ENCODE assay signal across 17 mouse cellular contexts in the genomic region with DNA sequence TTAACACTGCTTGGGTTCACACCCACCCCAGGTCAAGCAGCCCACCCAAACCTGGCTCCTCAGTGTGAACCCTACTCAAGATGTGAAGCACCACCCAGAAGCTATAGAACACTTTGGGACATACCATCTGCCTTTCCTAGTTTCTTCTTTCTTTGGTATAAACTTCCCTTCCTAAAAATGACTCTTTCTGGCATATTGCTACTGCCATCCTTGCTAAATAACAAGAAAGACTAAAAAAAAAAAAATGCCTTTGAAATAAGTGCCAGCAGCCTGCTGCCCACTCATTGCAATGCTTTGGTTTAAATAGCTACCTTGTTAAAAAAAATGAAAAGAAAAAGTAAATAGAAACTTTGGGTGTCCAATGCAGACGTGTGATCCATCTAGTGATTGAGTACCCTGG.
"Had no signal": no experiment of that assay in that cellular context is flagged by ENCODE, and none has a peak within 500 bp of the region (broad histone marks: within the 10 kb centered on the region; RNA-seq: fewer than 3 reads in every experiment).

No protein-coding gene starts in this region.

- ATAC-seq: liver, embryonic 12.5 days; liver, postnatal 0 days; lung, postnatal 0 days; midbrain, embryonic 13.5 days; midbrain, embryonic 15.5 days; midbrain, embryonic 16.5 days had no signal

- DNase-seq: left cerebral cortex, postnatal 4 days; liver; liver, embryonic 13.5 days; liver, postnatal 0 days; lung, adult 18-20 months; lung, adult 2 months; lung, embryonic 14.5 days; lung, postnatal 10 days; lung, postnatal 14 days; lung, postnatal 36 days; lung, postnatal 4 days; midbrain, embryonic 14.5 days had no signal
